Mouse (Mus musculus) neutrophil, adult 65 days (primary cell): ENCODE measurements around the gene Olfr317. TPM values are rescaled to one million over a fixed set of nuclear protein-coding genes. Genes with fewer than 3 reads are reported as not detected.

ENCODE experiments used
- total RNA-seq: library from RNA; stranded (reverse); gene quantifications from 2 replicates; pipeline ENCODE4 v1.2.4, GENCODE M21; 2023

The Olfr317 gene
- total RNA-seq, result not detected in 2 replicates

GRCm38 (mm10) chr11:58738792-58739262 lies at the start of gene Olfr317:
Gene Olfr317 (minus strand): TSS chr11:58739212.

GRCm38 (mm10) chr11:58782480-58783089 lies 43.6 kb upstream of the Olfr317 start, which contains the start of gene Olfr314:
Gene Olfr314 (plus strand): TSS chr11:58782952.

GRCm38 (mm10) chr11:58772888-58773287 lies 33.9 kb upstream of the Olfr317 start, which contains the start of gene Olfr315:
Gene Olfr315 (plus strand): TSS chr11:58773188.

GRCm38 (mm10) chr11:58752434-58752833 lies 13.4 kb upstream of the Olfr317 start, which contains the start of gene Olfr316:
Gene Olfr316 (plus strand): TSS chr11:58752734.

GRCm38 (mm10) chr11:58723914-58724313 lies 15.1 kb downstream of the Olfr317 start, which contains the start of gene Olfr318:
Gene Olfr318 (minus strand): TSS chr11:58724014.

GRCm38 (mm10) chr11:58698862-58699261 lies 40.1 kb downstream of the Olfr317 start, which contains the start of gene Olfr319:
Gene Olfr319 (plus strand): TSS chr11:58699162.

Other genes starting within 250 kb of the Olfr317 start
- not detected in 2 replicates for gene Olfr332, start 246.7 kb downstream of the Olfr317 start, total RNA-seq
- gene Olfr331, start 236.6 kb downstream of the Olfr317 start, total RNA-seq, result not detected in 2 replicates
- gene Olfr330, start 204.4 kb downstream of the Olfr317 start, total RNA-seq, result not detected in 2 replicates
- gene Olfr329-ps, start 192.8 kb downstream of the Olfr317 start, total RNA-seq, result not detected in 2 replicates
- 0.18 and 0.32 TPM in 2 replicates for gene Olfr328, start 183.6 kb downstream of the Olfr317 start, total RNA-seq
- gene Olfr224, start 168.7 kb downstream of the Olfr317 start, total RNA-seq, result not detected in 2 replicates
- not detected in 2 replicates for gene Olfr325, start 161.5 kb downstream of the Olfr317 start, total RNA-seq
- not detected in 2 replicates for gene Olfr324, start 144.1 kb downstream of the Olfr317 start, total RNA-seq
- not detected in 2 replicates for gene 2210407C18Rik, start 123.1 kb downstream of the Olfr317 start, total RNA-seq
- gene Olfr323, start 108.7 kb downstream of the Olfr317 start, total RNA-seq, result not detected in 2 replicates
- 0.29 and 0.41 TPM in 2 replicates for gene Trim58, start 98.7 kb downstream of the Olfr317 start, total RNA-seq
- gene Olfr322, start 80.4 kb downstream of the Olfr317 start, total RNA-seq, result not detected in 2 replicates
- not detected in 2 replicates for gene Olfr320, start 58.1 kb downstream of the Olfr317 start, total RNA-seq
- gene Olfr319, start 40.0 kb downstream of the Olfr317 start, total RNA-seq, result not detected in 2 replicates
- 0.13 and 0.25 TPM in 2 replicates for gene Olfr318, start 15.2 kb downstream of the Olfr317 start, total RNA-seq
- gene Olfr316, start 13.5 kb upstream of the Olfr317 start, total RNA-seq, result not detected in 2 replicates
- not detected in 2 replicates for gene Olfr315, start 34.0 kb upstream of the Olfr317 start, total RNA-seq
- not detected in 2 replicates for gene Olfr314, start 43.7 kb upstream of the Olfr317 start, total RNA-seq
- not detected in 2 replicates for gene Fam183b, start 62.7 kb upstream of the Olfr317 start, total RNA-seq
- gene Olfr313, start 75.8 kb upstream of the Olfr317 start, total RNA-seq, result not detected in 2 replicates
- not detected in 2 replicates for gene Olfr312, start 90.0 kb upstream of the Olfr317 start, total RNA-seq
- not detected in 2 replicates for gene Olfr311, start 100.0 kb upstream of the Olfr317 start, total RNA-seq
- 0.52 and 1.7 TPM in 2 replicates for gene Gm12258, start 107.9 kb upstream of the Olfr317 start, total RNA-seq
- gene 2810021J22Rik, start 128.0 kb upstream of the Olfr317 start, total RNA-seq, result 3.0 and 3.5 TPM in 2 replicates
- 3.9 and 4.2 TPM in 2 replicates for gene Zfp39, start 165.0 kb upstream of the Olfr317 start, total RNA-seq
- 0.63 and 1.7 TPM in 2 replicates for gene Btnl10, start 178.7 kb upstream of the Olfr317 start, total RNA-seq
- 35.2 and 45.4 TPM in 2 replicates for gene Rnf187, start 199.7 kb upstream of the Olfr317 start, total RNA-seq
- 6.9 and 10.3 TPM in 2 replicates for gene Hist3h2ba, start 209.7 kb upstream of the Olfr317 start, total RNA-seq
- gene Hist3h2a, start 215.5 kb upstream of the Olfr317 start, total RNA-seq, result 26.3 and 37.6 TPM in 2 replicates
- gene Trim17, start 215.5 kb upstream of the Olfr317 start, total RNA-seq, result 0.14 TPM in 1 of 2 replicates, not detected in the other
- 56.4 and 85.0 TPM in 2 replicates for gene Trim11, start 238.9 kb upstream of the Olfr317 start, total RNA-seq